Mouse (Mus musculus) embryonic fibroblast, embryonic 13.5 days (primary cell): ENCODE results near the gene Dcp1a.

Experiments
- CTCF ChIP-seq: IDR thresholded peaks from 2 replicates; pipeline ENCODE4 v1.5.1; 2011; ENCODE audit warnings: mild to moderate bottlenecking, control low read depth, low read length, moderate library complexity, borderline replicate concordance; ENCODE audit not compliant: insufficient read depth
- POLR2A ChIP-seq: IDR thresholded peaks from 2 replicates; pipeline ENCODE4 v1.6.1; 2011; ENCODE audit warnings: low read depth, mild to moderate bottlenecking, control low read depth, low read length, moderate library complexity

GRCm38 (mm10) chr14:30531431-30531830 lies 52.1 kb downstream of the Dcp1a start:
- TF ChIP-seq CTCF: no peak
- TF ChIP-seq POLR2A: no peak
